Mouse (Mus musculus): ENCODE data around the gene Slc22a23.
A peak's percentile ranks its signal among the peaks of the same experiment; 100 is the strongest.
"Not testable (repeated sequence)": the region's sequence is repeated elsewhere in the genome, so short reads cannot be mapped to it uniquely, and the experiment has no call there.

Gene Slc22a23

DNA sequence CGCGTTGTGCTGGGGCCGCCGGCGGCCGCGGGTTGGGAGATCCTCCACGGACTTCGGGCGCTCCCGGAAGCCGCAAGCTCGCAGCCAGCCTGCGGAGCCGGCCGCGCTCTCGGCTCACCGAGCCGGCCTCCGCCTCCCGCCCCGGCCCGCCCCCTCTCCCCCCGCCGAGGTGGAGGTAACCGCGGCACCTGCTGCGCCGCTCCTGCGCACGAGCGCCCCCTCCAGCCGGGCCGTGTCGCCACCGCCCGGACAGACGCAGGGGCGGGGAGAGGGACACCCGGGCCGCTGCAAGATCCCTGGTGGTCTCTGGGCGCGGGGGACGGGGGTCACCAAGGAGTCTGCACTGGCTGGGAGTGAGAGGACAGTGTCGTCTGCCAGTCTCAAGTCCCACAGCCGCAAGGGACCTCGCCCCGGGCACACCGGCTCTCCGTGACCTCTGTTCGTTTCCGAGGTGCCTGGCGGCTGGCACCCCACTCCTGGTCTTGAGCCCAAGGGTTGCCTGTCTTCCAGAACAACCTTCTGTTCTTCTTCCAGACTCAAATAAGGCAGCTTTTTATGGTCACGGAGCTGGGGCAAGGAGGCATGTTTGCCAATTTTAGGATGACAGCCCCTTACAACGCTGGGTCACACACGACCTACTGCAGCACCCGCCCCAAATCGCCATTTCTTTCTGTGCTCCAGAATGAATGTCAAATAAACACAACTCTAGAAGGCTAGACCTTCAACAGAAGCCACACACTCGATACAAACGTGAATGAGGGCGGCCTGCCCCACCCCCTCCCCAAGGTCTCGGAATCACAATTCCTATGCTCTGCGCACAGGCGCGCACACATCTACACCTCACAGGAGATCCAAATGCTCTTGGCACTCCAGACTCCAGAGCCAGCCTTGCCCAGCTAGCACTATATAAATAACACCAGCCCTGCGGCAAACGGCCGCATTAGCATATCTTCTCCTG lies at the start of gene Slc22a23:
Gene Slc22a23, minus strand, starts transcription at position 55 of the 958 bp plus-strand sequence.
- peak; percentile 87 for DNase-seq (ENCODE audit: low read depth, low spot score)

DNA sequence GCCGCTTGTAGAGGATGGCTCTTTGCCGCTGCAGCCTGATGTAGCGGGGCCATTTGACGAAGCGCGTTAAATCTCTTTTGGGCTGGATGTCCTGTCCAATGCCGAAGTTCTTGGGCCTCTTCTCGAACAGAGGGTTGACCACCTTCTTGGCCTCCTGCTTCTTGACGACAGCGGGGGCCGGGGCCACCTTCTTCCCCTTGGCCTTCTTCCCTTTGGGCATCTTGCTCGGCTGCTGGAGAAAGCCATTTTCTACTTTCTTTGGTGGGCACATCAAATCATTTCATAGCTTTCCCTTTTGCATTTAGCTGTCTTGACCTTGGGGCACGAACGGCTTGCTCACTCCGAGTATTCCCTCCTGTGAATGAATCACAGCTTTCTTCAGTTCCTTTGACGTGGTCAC lies 49.3 kb upstream of the Slc22a23 start:
- DNase-seq (ENCODE audit: low read depth, low spot score) = not testable (repeated sequence)

DNA sequence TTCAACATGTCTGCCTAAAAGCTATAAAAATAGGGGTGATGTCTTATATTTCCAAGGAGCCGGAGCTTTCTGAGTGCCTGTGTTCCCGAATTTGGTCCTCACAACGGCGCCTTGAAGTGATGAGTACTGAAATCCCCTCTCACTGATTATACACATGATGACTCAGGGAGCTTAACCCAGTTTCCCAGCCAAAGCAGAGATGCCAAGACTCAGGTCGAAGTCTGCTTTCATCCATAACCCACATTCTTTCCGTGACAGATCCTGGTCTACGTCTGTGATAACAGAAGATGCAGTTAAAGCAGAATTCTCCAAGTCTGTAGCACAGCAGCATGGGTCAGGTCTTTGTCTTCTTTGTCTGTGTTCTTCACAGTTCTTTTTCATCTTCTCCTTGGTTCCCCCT lies 47.4 kb upstream of the Slc22a23 start:
- DNase-seq (ENCODE audit: low read depth, low spot score) = no peak

DNA sequence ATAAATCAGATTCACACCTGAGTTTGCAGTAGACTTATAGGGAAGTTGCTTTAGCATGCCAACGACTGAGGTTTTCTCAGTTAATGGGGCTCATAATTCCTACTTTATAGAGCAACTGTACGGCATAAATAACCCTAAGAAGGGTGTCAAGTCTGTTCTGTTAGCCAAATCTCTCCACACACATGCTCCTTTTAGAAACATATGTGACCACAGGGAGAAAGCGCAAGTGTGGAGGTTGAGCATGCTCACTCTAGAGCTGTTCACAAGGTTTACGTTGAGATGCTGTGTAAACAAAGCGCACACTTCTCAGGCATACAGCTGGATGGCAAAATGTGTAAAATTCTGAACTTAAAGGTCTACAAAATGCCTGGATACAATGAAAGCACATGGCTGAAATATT lies 43.2 kb upstream of the Slc22a23 start:
- no peak for DNase-seq (ENCODE audit: low read depth, low spot score)

- no peak for DNase-seq (ENCODE audit: low read depth, low spot score)
Observed at GRCm38 (mm10) chr13:34383416-34383815, 38.4 kb upstream of the Slc22a23 start.

DNA sequence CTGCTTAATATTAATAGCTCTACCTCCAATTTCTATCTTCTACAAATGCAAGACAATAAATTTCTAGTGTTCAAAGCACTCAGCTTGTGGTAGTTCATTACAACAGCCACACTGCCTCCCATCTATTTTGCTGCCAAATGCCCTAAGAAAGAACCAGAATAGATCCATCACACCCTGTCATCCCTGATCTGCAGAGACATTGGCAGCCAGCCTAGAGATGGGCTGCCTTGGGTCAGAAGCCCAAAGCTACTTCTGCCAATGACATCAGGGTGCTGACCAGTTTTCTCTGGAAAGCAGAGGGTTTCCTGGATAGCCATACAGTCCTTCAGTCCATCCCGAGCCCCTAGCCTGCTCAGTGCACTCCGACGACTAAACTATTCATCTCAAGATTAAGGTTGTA lies 33.9 kb upstream of the Slc22a23 start:
- DNase-seq (ENCODE audit: low read depth, low spot score) = no peak

DNA sequence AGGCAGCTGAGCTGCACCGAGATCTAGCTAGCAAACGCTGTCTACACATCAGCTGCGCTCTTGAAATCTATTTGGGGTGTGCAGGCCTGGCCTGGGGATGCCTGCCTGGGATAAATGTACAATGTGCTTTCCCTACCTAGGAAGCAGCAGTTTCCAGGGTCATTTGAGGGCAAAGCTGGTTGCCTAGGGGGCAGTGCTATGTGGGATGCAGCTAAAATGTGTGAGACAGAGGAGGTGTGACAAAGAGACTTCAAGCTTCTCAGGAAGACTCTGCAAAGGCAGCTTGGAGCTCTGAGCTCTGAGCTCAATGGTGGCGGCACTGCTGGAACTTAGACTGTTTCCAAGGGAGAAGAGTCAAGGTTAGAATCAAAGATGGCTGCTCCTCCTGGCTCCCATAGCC lies 30.2 kb upstream of the Slc22a23 start:
- DNase-seq (ENCODE audit: low read depth, low spot score) = no peak

DNA sequence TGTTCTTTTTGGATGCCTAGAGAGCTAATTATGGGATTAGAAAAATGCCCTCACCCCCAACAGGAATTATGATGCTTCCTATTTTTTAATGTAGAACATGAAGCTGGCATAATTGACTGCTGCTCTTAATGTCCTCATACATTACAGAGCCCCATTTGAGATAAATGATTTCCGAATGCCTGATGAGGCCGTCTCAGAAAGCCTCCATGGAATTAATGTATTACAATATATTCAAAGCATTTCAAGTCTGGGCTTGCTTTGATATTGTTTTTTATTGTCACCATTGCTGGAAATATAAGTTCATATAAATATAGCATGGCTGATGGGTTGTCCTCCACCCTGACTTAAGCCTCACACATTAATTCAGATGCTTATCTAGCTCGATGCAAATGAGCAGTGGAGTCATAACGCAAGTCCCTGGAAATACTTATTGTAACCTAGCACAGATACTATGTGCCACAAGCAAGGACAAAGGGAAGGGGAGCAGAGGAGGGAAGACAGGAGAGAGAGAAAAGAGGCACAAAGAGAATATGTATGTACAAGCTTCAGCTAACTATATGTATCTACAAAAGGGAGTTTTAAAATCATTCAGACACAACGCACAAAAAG lies 28.0 kb upstream of the Slc22a23 start:
- DNase-seq (ENCODE audit: low read depth, low spot score) = no peak

DNA sequence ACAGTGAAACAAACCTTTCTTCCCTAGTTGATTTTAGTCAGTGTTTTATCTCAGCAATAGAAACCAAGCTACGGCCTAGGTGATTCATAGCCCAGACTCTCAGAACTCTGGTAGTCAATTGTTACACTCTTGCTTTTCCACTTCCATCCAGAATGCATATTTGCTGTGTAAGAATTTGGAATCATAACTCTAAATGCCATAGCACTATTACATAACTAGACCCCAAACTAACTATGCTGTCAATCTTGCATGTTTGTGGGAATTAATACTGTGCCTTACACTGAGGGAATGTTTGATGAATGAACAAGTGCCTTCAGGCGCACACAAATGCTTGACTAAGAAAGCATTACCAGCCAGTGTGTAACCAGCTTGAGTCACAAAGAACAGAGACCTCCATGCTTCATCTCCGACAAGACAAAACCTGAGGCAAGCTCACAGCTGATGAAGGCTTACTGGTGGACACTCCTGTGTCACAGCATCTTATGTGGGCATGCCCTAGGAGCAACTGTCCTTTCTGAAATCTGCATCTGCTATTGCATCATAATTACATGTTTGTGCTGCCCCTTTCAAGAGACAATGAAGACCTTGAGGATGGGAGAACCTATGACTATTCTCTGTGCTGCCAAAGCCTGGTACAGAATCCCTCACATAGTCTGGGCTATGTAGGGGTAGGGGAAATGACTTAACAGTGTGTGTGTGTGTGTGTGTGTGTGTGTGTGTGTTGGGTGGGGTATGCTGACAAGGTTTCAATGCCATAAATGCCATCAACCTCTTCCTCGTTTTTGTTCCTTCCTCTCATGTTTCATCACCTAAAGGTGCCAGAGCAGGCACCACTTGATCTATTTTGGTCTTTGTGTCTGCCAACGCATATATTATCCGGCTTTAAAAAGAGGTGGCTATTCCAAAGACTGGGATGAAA lies 27.2 kb upstream of the Slc22a23 start:
- no peak for DNase-seq (ENCODE audit: low read depth, low spot score)

DNA sequence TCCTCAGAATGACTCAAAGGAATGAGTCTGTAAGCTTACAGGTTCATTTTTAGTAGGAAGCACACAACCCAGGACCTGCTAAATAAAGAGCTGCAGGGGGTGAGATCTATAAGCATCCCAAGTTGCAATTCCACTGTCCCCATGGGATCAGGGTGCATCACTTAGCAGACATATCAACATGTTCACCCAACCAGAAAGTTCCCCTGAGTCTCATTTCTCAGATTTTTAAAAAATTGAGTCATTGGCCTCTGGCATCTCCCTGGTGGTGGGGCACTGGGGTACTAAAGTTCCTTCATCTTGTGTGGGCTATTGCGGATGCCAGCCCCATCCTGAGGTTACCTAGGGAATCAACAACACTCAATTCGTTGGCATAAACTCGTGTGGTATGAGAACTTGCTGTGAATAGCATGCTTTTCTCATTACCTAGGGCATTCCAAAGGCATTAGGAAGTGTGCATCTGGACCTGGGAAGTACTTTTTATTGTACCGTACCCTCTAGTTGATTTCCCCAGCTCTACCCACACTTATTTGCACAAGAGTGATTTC lies 25.4 kb upstream of the Slc22a23 start:
- no peak for DNase-seq (ENCODE audit: low read depth, low spot score)

DNA sequence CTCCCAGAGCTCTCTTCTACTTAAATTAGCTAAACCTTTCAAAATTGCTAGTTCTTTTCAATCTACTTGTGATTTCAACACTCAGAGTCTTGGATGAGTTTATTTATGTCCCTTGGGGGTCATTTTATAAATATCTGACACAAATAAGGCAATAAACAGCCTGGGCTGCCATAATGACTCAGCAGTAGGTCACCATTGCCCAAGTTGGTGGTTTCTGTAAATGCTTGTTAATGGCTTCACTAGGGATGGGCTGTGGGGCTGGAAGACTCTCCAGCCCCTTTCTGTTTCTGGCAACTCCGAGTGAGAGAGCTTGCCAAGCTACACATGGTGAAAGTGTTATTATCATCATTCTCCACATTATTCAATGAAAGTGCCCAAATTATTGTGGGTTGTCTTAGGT lies 20.2 kb upstream of the Slc22a23 start:
- no peak for DNase-seq (ENCODE audit: low read depth, low spot score)

DNA sequence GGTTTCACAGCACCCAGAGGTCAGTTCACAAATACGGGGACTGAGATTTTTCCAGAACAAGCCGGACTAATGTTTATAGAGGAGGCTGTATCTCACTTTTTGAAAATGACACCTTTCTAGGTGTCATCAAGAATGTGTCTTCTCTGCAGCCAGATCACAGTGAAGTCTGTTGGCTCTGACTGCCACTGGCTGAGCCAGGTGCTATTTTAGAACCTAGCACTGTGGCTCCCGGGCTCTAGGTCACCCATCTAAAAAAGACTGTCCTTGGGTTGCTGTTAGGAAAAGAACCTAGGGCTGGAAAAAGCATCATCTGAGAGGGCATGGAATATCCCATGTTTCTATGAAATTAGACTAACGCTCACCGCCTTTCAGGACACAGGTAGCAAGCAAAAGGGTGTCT lies 10.7 kb upstream of the Slc22a23 start:
- DNase-seq (ENCODE audit: low read depth, low spot score) = no peak

GRCm38 (mm10) chr13:34354830-34355624 lies 10.0 kb upstream of the Slc22a23 start:
- DNase-seq (ENCODE audit: low read depth, low spot score) = no peak

DNA sequence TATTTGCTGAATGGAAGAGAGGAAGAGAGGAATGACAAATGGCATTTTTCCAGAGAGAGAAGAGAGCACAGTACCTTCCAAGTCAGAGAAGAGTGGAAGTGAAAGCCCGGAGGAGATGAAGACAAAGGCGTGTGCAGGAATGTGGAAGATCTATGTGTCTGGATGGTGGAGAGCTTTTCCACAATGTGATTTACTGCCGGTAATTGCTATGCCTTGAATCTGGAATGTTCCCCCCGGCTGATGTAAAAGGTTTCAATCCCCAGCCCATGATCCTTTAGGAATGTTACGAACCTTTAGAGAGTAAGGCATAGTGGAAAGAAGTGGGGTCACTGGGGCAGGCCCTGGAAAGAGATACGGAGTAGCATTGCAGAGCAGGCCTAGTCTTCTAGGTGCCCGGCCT lies 8.3 kb upstream of the Slc22a23 start:
- DNase-seq (ENCODE audit: low read depth, low spot score) = peak; percentile 11

DNA sequence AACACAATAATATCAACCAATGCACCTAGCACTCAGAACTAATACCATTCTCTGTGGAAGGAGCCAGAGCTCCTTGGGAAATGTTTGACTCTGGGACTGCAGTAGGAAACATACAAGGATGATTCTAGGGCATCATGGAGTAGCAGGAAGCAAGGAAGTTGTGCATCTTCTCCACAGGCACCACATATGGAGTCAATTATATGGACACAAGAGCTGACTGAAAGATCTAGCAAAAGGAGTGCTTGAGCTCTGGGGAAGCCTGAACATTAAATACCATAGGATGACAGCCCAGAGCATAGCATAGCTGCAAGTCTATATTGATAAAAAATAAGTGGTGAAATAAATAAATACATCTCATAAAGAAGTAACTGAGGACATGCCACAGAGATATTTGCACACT lies 6.5 kb upstream of the Slc22a23 start:
- DNase-seq (ENCODE audit: low read depth, low spot score) = no peak

DNA sequence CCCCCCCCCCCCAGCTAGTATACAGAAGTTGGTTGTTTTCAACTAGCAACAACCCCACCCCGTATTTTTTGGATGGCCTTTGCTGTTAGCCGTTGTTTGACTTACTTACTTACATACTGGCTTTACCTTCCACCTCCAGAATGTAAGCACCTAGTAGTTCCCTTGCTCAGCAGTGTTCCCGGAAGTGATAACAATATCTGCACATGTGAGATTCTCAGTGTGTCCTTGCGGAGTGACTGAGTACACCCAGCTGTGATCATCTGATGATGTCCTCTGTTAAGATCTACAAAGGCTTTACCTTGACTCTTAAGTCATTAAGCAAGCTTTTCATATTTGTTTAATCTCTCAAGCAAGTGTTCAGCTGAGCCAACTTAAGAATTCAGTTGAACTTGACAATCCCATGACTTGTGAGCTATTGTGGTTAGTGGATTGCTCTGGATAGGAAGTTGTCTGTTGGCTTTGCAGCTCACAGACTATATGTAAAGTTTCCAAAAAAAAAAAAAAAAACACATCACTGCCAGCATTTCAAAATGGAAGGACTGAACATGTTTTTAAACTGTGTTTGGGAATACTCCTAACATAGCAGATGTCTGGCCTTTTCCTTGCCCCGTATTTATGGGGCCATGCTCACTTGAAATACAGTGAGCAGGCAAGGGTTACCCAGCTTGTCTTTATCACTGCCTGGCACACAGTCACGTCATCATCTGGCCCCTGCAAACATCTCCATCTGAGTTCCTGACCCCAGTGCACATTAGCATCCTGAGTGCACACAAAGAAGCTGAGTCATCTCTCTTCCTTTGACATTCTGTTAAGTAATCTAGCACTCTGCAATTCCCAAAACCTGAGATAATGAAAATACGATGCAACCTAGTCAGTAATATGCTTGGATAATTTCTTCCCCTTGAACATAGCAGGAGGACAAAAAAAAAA lies 3.2 kb upstream of the Slc22a23 start:
- DNase-seq (ENCODE audit: low read depth, low spot score) = no peak

- DNase-seq (ENCODE audit: low read depth, low spot score) = no peak
Observed at GRCm38 (mm10) chr13:34346748-34347147, 1.8 kb upstream of the Slc22a23 start.

GRCm38 (mm10) chr13:34346238-34346637 lies 1.3 kb upstream of the Slc22a23 start:
- DNase-seq (ENCODE audit: low read depth, low spot score) = no peak

DNA sequence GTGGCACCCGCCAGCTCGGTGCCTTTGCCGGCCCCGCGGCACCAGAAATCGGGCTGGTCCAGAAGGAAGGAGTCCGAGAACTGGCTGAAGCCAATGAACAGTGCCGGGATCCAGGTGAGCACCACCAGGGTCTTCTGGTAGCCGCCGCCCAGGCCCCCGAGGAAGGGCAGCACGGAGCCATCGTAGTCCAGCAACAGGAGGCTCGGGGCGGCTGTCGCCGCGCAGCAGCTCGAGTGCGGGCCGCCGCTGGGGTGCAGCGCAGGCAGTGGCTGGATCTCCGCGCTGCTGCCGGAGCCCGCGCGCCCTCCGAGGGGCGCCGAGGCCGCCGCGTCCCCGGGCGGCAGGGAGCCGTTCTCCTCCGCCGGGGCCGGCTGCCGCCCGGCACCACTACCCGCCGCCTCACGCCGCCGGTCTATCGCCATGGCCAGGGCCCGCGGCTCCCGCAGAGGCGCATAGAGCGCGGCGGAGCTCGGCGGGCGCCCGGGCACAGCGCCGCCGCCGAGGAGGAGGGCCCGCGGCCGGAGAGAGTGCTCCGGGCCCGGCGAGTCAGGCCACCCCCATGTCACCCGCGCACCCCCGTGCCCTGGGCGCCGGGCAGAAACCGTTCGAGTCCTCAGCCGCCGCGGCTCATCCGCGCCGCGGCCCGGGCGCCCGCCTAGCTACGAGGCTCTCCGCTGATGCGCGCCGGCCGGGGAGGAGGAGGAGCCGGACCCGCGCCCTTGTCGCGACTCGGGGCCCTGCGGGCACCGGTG lies 430 bp downstream of the Slc22a23 start:
- DNase-seq (ENCODE audit: low read depth, low spot score) = peak; percentile 64

Data from ZHBTc4 (cell line).